Mouse (Mus musculus) stomach, embryonic 15.5 days (tissue): Measurements from ENCODE around the gene Lama1. TPM values are rescaled to one million over a fixed set of nuclear protein-coding genes. Genes with fewer than 3 reads are reported as not detected.
"Not testable (repeated sequence)": the region's sequence is repeated elsewhere in the genome, so short reads cannot be mapped to it uniquely, and the experiment has no call there.

ENCODE experiments used
- ATAC-seq: fragments of 200-750 bp; cut with Nextera tagmentation; 2 replicates; pipeline ENCODE4 v1.8.0; 2017; ENCODE audit warnings: low read depth, moderate number of reproducible peaks, moderate TSS enrichment; ENCODE audit not compliant: insufficient read depth, low FRiP score
- H3K27ac ChIP-seq: fragments of 300-500 bp; sonication (generic); 2 replicates; pipeline ENCODE4 v1.5.1; 2015; ENCODE audit warnings: mild to moderate bottlenecking, inconsistent platforms
- H3K27me3 ChIP-seq: fragments of 300-500 bp; sonication (generic); replicated peaks from 2 replicates; pipeline ENCODE4 v1.6.1; 2015; ENCODE audit warnings: inconsistent platforms
- H3K36me3 ChIP-seq: fragments of 300-500 bp; sonication (generic); 2 replicates; pipeline ENCODE4 v1.6.1; 2015; ENCODE audit warnings: inconsistent platforms
- H3K4me1 ChIP-seq: fragments of 300-500 bp; sonication (generic); 2 replicates; pipeline ENCODE4 v1.6.1; 2015; ENCODE audit warnings: inconsistent platforms
- H3K4me2 ChIP-seq: fragments of 300-500 bp; sonication (generic); 2 replicates; pipeline ENCODE4 v1.6.1; 2015; ENCODE audit warnings: mild to moderate bottlenecking, inconsistent platforms
- H3K4me3 ChIP-seq: fragments of 300-500 bp; sonication (generic); replicated peaks from 2 replicates; pipeline ENCODE4 v1.5.1; 2015; ENCODE audit warnings: inconsistent platforms
- H3K9ac ChIP-seq: fragments of 300-500 bp; sonication (generic); 2 replicates; pipeline ENCODE4 v1.6.1; 2015; ENCODE audit warnings: inconsistent platforms
- H3K9me3 ChIP-seq: fragments of 300-500 bp; sonication (generic); 2 replicates; pipeline ENCODE4 v1.6.1; 2016; ENCODE audit warnings: inconsistent platforms
- WGBS: fragments of 180-500 bp; shearing (Covaris S2); methylation state at CpG from one replicate; pipeline ENCODE4 v1.1.7; 2015; 5-methylcytosine and 5-hydroxymethylcytosine counted together
- polyA plus RNA-seq: library from polyadenylated mRNA; unstranded; fragments of >200 nt; fragmentation: Nextera tagmentation; extraction: Ambion mirVana; gene quantifications from 2 replicates; pipeline ENCODE4 v1.2.1, GENCODE M21; 2015

The Lama1 gene
- polyA plus RNA-seq, 1 experiment from 2014 or later, result 4.4 TPM

- Histone ChIP-seq H3K36me3 (no peaks in the 10 kb centered on the region), H3K27ac (no peak overlapping the region), H3K9ac (no peak overlapping the region), H3K4me1 (no peaks in the 10 kb centered on the region), H3K27me3 (no peaks in the 10 kb centered on the region), H3K4me2 (no peak overlapping the region), H3K4me3 (no peak overlapping the region), H3K9me3 (no peaks in the 10 kb centered on the region)
- ATAC-seq, result no peak
- WGBS, result 66% methylated on average over 4 of the region's 4 CpGs
Observed at GRCm38 (mm10) chr17:67779812-67780211, 82.8 kb downstream of the Lama1 start.

GRCm38 (mm10) chr17:67791091-67791490 is 94.0 kb downstream of the Lama1 start:
- H3K9me3 ChIP-seq, result no peaks in the 10 kb centered on the region
- WGBS, result 91% methylated on average over 10 of the region's 10 CpGs
- H3K27me3 ChIP-seq, result no peaks in the 10 kb centered on the region
- no peak overlapping the region for H3K4me3 ChIP-seq
- no peaks in the 10 kb centered on the region for H3K4me1 ChIP-seq
- no peak overlapping the region for H3K27ac ChIP-seq
- no peak overlapping the region for H3K4me2 ChIP-seq
- no peak overlapping the region for H3K9ac ChIP-seq
- ATAC-seq, result no peak
- 0 out of 2 replicates have a peak, but pooled peaks cover 3% of the 10 kb centered on the region for H3K36me3 ChIP-seq

GRCm38 (mm10) chr17:67809171-67809570 is 112.1 kb downstream of the Lama1 start:
- Histone ChIP-seq H3K4me3 (no peak overlapping the region), H3K36me3 (no peaks in the 10 kb centered on the region), H3K4me2 (no peak overlapping the region), H3K27ac (no peak overlapping the region), H3K9me3 (no peaks in the 10 kb centered on the region), H3K4me1 (no peaks in the 10 kb centered on the region), H3K27me3 (no peaks in the 10 kb centered on the region), H3K9ac (no peak overlapping the region)
- 89% methylated on average over 16 of the region's 16 CpGs for WGBS
- ATAC-seq, result no peak

GRCm38 (mm10) chr17:67813666-67814065 is 116.6 kb downstream of the Lama1 start:
- Histone ChIP-seq H3K27ac (no peak overlapping the region), H3K9me3 (no peaks in the 10 kb centered on the region), H3K4me1 (no peaks in the 10 kb centered on the region), H3K4me3 (no peak overlapping the region), H3K4me2 (no peak overlapping the region), H3K9ac (no peak overlapping the region), H3K36me3 (no peaks in the 10 kb centered on the region), H3K27me3 (no peaks in the 10 kb centered on the region)
- WGBS, result 90% methylated on average over 6 of the region's 6 CpGs
- ATAC-seq, result no peak

- Histone ChIP-seq H3K4me3 (no peak overlapping the region), H3K27me3 (no peaks in the 10 kb centered on the region), H3K4me1 (no peaks in the 10 kb centered on the region), H3K9ac (no peak overlapping the region), H3K9me3 (no peaks in the 10 kb centered on the region), H3K36me3 (no peaks in the 10 kb centered on the region), H3K4me2 (no peak overlapping the region), H3K27ac (no peak overlapping the region)
- no peak for ATAC-seq
- 93% methylated on average over 11 of the region's 11 CpGs for WGBS
Observed at GRCm38 (mm10) chr17:67815720-67816119, 118.7 kb downstream of the Lama1 start.

GRCm38 (mm10) chr17:67816916-67817315 is 119.9 kb downstream of the Lama1 start:
- no peaks in the 10 kb centered on the region for H3K36me3 ChIP-seq
- H3K27ac ChIP-seq, result no peak overlapping the region
- no peaks in the 10 kb centered on the region for H3K4me1 ChIP-seq
- H3K4me3 ChIP-seq, result no peak overlapping the region
- no peak overlapping the region for H3K9ac ChIP-seq
- ATAC-seq, result no peak
- H3K4me2 ChIP-seq, result no peak overlapping the region
- no peaks in the 10 kb centered on the region for H3K27me3 ChIP-seq
- H3K9me3 ChIP-seq, result no peaks in the 10 kb centered on the region
- 92% methylated on average over 10 of the region's 10 CpGs for WGBS

DNA sequence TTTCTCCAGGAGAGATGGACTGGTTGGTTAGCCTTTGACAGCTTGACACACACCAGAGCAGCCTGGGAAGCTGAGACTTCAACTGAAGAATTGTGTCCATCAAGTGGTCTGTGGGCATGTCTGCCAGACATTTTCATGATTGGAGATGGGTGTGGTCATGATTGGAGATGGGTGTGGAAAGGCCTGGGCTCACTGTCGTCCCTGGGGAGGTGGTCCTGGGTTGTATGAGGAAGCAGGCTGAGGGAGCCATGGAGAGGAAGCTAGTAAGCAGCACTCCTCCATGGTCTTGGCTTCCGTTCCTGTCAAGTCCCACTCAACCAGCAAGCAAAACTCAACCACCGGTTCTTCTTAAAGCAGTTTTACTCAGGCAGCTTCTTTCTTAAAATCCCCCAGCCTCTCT is 130.4 kb downstream of the Lama1 start:
- H3K36me3 ChIP-seq, result no peaks in the 10 kb centered on the region
- no peaks in the 10 kb centered on the region for H3K9me3 ChIP-seq
- no peak overlapping the region for H3K9ac ChIP-seq
- no peak overlapping the region for H3K4me2 ChIP-seq
- H3K27ac ChIP-seq, result no peak overlapping the region
- no peaks in the 10 kb centered on the region for H3K27me3 ChIP-seq
- WGBS, result 92% methylated on average over 3 of the region's 3 CpGs
- H3K4me1 ChIP-seq, result no peaks in the 10 kb centered on the region
- no peak for ATAC-seq
- H3K4me3 ChIP-seq, result no peak overlapping the region

GRCm38 (mm10) chr17:67836146-67836895 is 139.3 kb downstream of the Lama1 start:
- H3K4me3 ChIP-seq, result no peak overlapping the region
- 94% methylated on average over 20 of the region's 20 CpGs for WGBS

GRCm38 (mm10) chr17:67837351-67838090 is 140.5 kb downstream of the Lama1 start:
- WGBS, result 58% methylated on average over 17 of the region's 17 CpGs
- Histone ChIP-seq H3K27ac (no peak overlapping the region), H3K27me3 (no peaks in the 10 kb centered on the region), H3K4me2 (no peak overlapping the region), H3K36me3 (no peaks in the 10 kb centered on the region), H3K4me3 (no peak overlapping the region), H3K9me3 (no peaks in the 10 kb centered on the region), H3K9ac (no peak overlapping the region), H3K4me1 (no peaks in the 10 kb centered on the region)
- 0 out of 2 replicates have a peak, but pooled peaks have one; percentile 22 for ATAC-seq

More at GRCm38 (mm10) chr17:67836146-67836895, 139.3 kb downstream of the Lama1 start:
- no peak for ATAC-seq
- H3K4me1 ChIP-seq, result no peaks in the 10 kb centered on the region
- no peak overlapping the region for H3K9ac ChIP-seq
- no peak overlapping the region for H3K27ac ChIP-seq
- no peaks in the 10 kb centered on the region for H3K36me3 ChIP-seq
- H3K4me2 ChIP-seq, result no peak overlapping the region
- no peaks in the 10 kb centered on the region for H3K9me3 ChIP-seq
- no peaks in the 10 kb centered on the region for H3K27me3 ChIP-seq

DNA sequence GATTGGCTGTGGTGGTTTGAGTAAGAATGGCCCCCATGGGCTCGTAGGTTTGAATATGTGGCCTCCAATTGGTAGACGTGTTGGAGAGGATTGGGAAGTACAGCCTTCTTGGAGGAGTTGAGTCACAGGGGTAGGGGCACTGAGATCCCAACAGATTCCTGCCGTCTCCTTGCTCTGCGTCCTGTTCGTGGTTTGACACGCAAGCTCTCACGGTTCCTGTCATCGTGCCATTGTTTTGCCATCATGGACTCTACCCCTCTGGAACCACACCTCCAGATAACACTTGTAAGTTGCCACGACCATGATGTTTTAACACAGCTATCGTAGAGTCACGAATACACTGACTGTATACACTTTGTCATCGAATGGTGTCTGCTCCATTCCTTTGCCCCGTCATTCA is 141.9 kb downstream of the Lama1 start:
- no peak overlapping the region for H3K27ac ChIP-seq
- no peak overlapping the region for H3K4me2 ChIP-seq
- WGBS, result 86% methylated on average over 13 of the region's 13 CpGs
- no peak overlapping the region for H3K9ac ChIP-seq
- H3K9me3 ChIP-seq, result no peaks in the 10 kb centered on the region
- H3K4me3 ChIP-seq, result no peak overlapping the region
- no peak for ATAC-seq
- 0 out of 2 replicates have a peak, but pooled peaks cover 3% of the 10 kb centered on the region for H3K36me3 ChIP-seq
- H3K27me3 ChIP-seq, result no peaks in the 10 kb centered on the region
- no peaks in the 10 kb centered on the region for H3K4me1 ChIP-seq

GRCm38 (mm10) chr17:67841494-67841893 is 144.4 kb downstream of the Lama1 start:
- not testable (repeated sequence) for H3K27ac ChIP-seq, H3K36me3 ChIP-seq, H3K9me3 ChIP-seq, ATAC-seq, H3K4me1 ChIP-seq, H3K27me3 ChIP-seq, H3K4me3 ChIP-seq, H3K4me2 ChIP-seq, H3K9ac ChIP-seq
- 89% methylated on average over 2 of the region's 2 CpGs for WGBS

- no peak for ATAC-seq
- no peaks in the 10 kb centered on the region for H3K27me3 ChIP-seq
- 86% methylated on average over 10 of the region's 10 CpGs for WGBS
- no peaks in the 10 kb centered on the region for H3K4me1 ChIP-seq
- no peak overlapping the region for H3K4me3 ChIP-seq
- peaks cover 9% of the 10 kb centered on the region; the same call in 1 of the 2 replicates for H3K36me3 ChIP-seq
- H3K9me3 ChIP-seq, result no peaks in the 10 kb centered on the region
- no peak overlapping the region for H3K9ac ChIP-seq
- H3K4me2 ChIP-seq, result no peak overlapping the region
- H3K27ac ChIP-seq, result no peak overlapping the region
Observed at GRCm38 (mm10) chr17:67861080-67861630, 164.1 kb downstream of the Lama1 start.
